Comparison of ENCODE assay signal across 36 mouse cellular contexts in genomic region chr6:34322121-34322520, GRCm38 (mm10). TPM values are rescaled to one million over a fixed set of nuclear protein-coding genes. Genes with fewer than 3 reads are reported as not detected.
"Had no signal": no experiment of that assay in that cellular context is flagged by ENCODE, and none has a peak within 500 bp of the region (broad histone marks: within the 10 kb centered on the region; RNA-seq: fewer than 3 reads in every experiment).

No protein-coding gene starts in this region.

- H3K9me3 ChIP-seq: heart, embryonic 10.5 days; heart, embryonic 12.5 days; heart, embryonic 15.5 days; hindbrain, embryonic 10.5 days; hindbrain, embryonic 12.5 days; hindbrain, embryonic 13.5 days; hindbrain, embryonic 15.5 days; intestine, embryonic 15.5 days had no signal

- H3K36me3 ChIP-seq: heart, embryonic 10.5 days; heart, embryonic 12.5 days; heart, embryonic 13.5 days; heart, embryonic 15.5 days; hindbrain, embryonic 10.5 days; hindbrain, embryonic 12.5 days; hindbrain, embryonic 13.5 days; hindbrain, embryonic 15.5 days; intestine, embryonic 15.5 days; kidney, embryonic 15.5 days had no signal

- H3K4me1 ChIP-seq: hindbrain, embryonic 12.5 days; intestine, embryonic 15.5 days had no signal

- H3K4me2 ChIP-seq: heart, embryonic 11.5 days; heart, embryonic 12.5 days; heart, embryonic 13.5 days; heart, embryonic 15.5 days; hindbrain, embryonic 12.5 days; hindbrain, embryonic 13.5 days; hindbrain, embryonic 14.5 days; hindbrain, embryonic 15.5 days; intestine, embryonic 15.5 days; kidney, embryonic 15.5 days had no signal

- H3K4me3 ChIP-seq: heart, embryonic 10.5 days; heart, embryonic 12.5 days; heart, embryonic 13.5 days; heart, embryonic 15.5 days; hindbrain, embryonic 10.5 days; hindbrain, embryonic 12.5 days; hindbrain, embryonic 13.5 days; hindbrain, embryonic 15.5 days; intestine, embryonic 15.5 days; kidney, embryonic 15.5 days; layer of hippocampus, adult 2 months; left cerebral cortex, adult 2 months had no signal

- ATAC-seq: hindbrain, embryonic 16.5 days; hindbrain, postnatal 0 days; inflammation-experienced regulatory T-cells, adult 6 months; intestine, embryonic 15.5 days; intestine, embryonic 16.5 days; intestine, postnatal 0 days had no signal

- H3K27ac ChIP-seq: heart, embryonic 10.5 days; heart, embryonic 13.5 days; heart, embryonic 15.5 days; hindbrain, embryonic 10.5 days; hindbrain, embryonic 12.5 days; hindbrain, embryonic 13.5 days; hindbrain, embryonic 14.5 days; hindbrain, embryonic 15.5 days; hindbrain, postnatal 0 days; intestine, embryonic 15.5 days; kidney, embryonic 15.5 days; kidney, postnatal 0 days; layer of hippocampus, adult 2 months; left cerebral cortex, adult 2 months had no signal

- H3K9ac ChIP-seq: heart, embryonic 12.5 days; heart, embryonic 13.5 days; heart, embryonic 15.5 days; hindbrain, embryonic 12.5 days; hindbrain, embryonic 13.5 days; hindbrain, embryonic 14.5 days; hindbrain, embryonic 15.5 days; intestine, embryonic 15.5 days; kidney, embryonic 15.5 days had no signal

- H3K27me3 ChIP-seq: heart, embryonic 12.5 days; heart, embryonic 13.5 days; heart, embryonic 15.5 days; hindbrain, embryonic 12.5 days; hindbrain, embryonic 13.5 days; hindbrain, embryonic 15.5 days; intestine, embryonic 15.5 days; kidney, embryonic 15.5 days had no signal

- DNase-seq: heart, postnatal 10 days; heart, postnatal 36 days; heart, postnatal 4 days; kidney, adult 11 months; kidney, adult 18-20 months; kidney, adult 2 months; kidney, adult 8-10 months; kidney, adult 9 months; kidney, postnatal 10 days; kidney, postnatal 14 days; kidney, postnatal 25 days; kidney, postnatal 36 days; kidney, postnatal 4 days; layer of hippocampus, adult 9-11 months; layer of hippocampus, postnatal 36 days had no signal

RNA-seq across cellular contexts. Expression of gene Akr1b8, which starts 31.8 kb away (rescaled TPM):
- total RNA-seq: hematopoietic stem cell, adult 5-6 weeks had no signal
